Mouse (Mus musculus): ENCODE results near the gene Ankle2. TPM values are rescaled to one million over a fixed set of nuclear protein-coding genes. Genes with fewer than 3 reads are reported as not detected.

Ankle2 gene
- polyA plus RNA-seq, 1 experiment from 2014 or later = 32.0 TPM

- 95% methylated on average over 2 of the region's 2 CpGs for WGBS (ENCODE audit: missing documents)
- Histone ChIP-seq H3K79me2 (ENCODE audit: inconsistent target) (no peaks in the 10 kb centered on the region), H3K27ac (no peak overlapping the region), H3K4me3 (ENCODE audit: inconsistent target) (no peak overlapping the region), H3K36me3 (ENCODE audit: inconsistent target) (no peaks in the 10 kb centered on the region)
These were observed 69.8 kb downstream of the Ankle2 start for GRCm38 (mm10) chr5:110300591-110300990.

Other genes starting within 250 kb of the Ankle2 start
- gene Zfp932, start 234.5 kb upstream of the Ankle2 start, polyA plus RNA-seq (2018) = 14.3 to 15.9 TPM (median 15.7 TPM) in 3 replicates
- gene Gm17655, start 158.5 kb upstream of the Ankle2 start, polyA plus RNA-seq (2018) = 3.1 to 5.1 TPM (median 3.1 TPM) in 3 replicates
- 0.06 to 0.51 TPM (median 0.10 TPM) in 3 replicates for gene Gm35315, start 136.6 kb upstream of the Ankle2 start, polyA plus RNA-seq (2018)
- 0.06 to 0.07 TPM in 2 of 3 replicates, not detected in the other for gene Plcxd1, start 131.0 kb upstream of the Ankle2 start, polyA plus RNA-seq (2018)
- 5.6 to 22.4 TPM (median 15.8 TPM) in 3 replicates for gene Gtpbp6, start 122.8 kb upstream of the Ankle2 start, polyA plus RNA-seq (2018)
- 2.0 to 5.7 TPM (median 2.3 TPM) in 3 replicates for gene Zfp605, start 120.9 kb upstream of the Ankle2 start, polyA plus RNA-seq (2018)
- gene Chfr, start 95.2 kb upstream of the Ankle2 start, polyA plus RNA-seq (2018) = 26.2 to 38.4 TPM (median 30.9 TPM) in 3 replicates
- 22.1 to 29.2 TPM (median 23.3 TPM) in 3 replicates for gene Golga3, start 54.3 kb upstream of the Ankle2 start, polyA plus RNA-seq (2018)
- gene Pgam5, start 38.9 kb downstream of the Ankle2 start, polyA plus RNA-seq (2018) = 13.1 to 37.7 TPM (median 18.8 TPM) in 3 replicates
- 1.5 to 1.8 TPM (median 1.5 TPM) in 3 replicates for gene Pxmp2, start 55.2 kb downstream of the Ankle2 start, polyA plus RNA-seq (2018)
- 0.57 to 14.9 TPM (median 4.5 TPM) in 3 replicates for gene Pole, start 55.3 kb downstream of the Ankle2 start, polyA plus RNA-seq (2018)
- not detected in 3 replicates for gene P2rx2, start 112.2 kb downstream of the Ankle2 start, polyA plus RNA-seq (2018)
- not detected in 3 replicates for gene Lrcol1, start 113.7 kb downstream of the Ankle2 start, polyA plus RNA-seq (2018)
- gene Fbrsl1, start 217.5 kb downstream of the Ankle2 start, polyA plus RNA-seq (2018) = 10.0 to 18.7 TPM (median 11.8 TPM) in 3 replicates